Mouse (Mus musculus): ENCODE results near the gene Pawr.
"Not testable (repeated sequence)": the region's sequence is repeated elsewhere in the genome, so short reads cannot be mapped to it uniquely, and the experiment has no call there.

The Pawr gene

DNA sequence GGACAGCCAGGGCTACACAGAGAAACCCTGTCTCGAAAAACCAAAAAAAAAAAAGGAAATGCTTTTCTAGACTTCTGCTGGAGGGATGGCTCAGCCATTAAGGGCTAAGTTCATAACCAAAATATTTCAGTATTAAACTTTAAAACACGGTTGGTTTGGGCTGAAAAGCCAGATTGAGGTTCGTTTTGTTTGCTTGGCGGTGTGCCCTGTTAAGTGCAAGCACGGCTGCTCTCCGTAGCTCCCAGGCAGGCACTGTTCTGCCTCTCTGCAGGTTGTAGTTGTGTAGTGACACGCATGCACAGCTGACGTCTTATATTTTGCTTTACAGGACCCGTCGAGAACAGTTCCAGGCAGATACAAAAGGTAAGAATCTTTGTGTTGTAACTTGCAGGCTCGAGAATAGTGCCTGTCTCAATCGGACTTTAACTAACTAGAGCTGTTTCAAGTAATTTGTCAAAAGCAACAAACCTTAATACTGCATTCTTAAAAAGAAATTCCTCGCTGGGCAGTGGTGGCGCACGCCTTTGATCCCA, 59.5 kb downstream of the Pawr start:
- no peak for DNase-seq (ENCODE audit: low spot score in 2 of 2)

DNA sequence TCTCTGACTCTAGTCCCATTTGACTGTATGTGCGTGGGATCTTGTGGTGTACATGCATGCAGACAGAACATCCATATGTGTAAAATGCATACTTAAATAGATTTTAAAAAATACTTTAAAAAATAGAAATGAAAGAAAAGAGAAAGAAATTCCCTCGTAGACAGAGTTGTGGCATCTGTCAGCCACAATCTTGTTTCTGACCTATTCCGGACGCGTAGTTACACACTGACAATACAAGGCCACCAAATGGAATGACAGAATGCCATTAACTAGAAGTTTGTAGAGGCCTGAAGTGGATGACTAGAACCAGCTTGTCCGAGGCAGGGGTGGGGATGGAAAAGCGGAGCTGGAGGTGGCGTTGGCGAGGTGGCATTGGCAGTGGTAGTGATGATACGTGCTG, 60.2 kb downstream of the Pawr start:
- DNase-seq (ENCODE audit: low spot score in 2 of 2) = no peak

DNA sequence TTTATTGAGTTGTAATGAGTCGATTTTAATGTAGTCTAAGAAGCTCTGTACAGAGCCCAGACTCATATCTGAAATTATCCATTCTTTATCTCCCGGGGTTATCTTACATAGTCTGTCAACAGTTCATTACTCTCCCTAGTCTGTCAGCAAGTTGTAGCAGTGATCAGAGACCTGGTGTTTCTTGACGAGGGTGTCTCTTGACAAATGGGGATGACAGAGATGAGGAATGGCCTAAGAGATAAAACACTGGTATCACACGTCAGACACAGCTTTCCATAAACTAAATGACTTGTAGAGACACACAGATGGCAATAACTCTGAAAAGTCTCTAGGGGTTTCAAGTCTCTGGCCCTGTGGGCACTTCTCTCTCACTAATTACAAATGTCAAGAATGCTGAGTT, 62.4 kb downstream of the Pawr start:
- DNase-seq (ENCODE audit: low spot score in 2 of 2) = no peak

DNA sequence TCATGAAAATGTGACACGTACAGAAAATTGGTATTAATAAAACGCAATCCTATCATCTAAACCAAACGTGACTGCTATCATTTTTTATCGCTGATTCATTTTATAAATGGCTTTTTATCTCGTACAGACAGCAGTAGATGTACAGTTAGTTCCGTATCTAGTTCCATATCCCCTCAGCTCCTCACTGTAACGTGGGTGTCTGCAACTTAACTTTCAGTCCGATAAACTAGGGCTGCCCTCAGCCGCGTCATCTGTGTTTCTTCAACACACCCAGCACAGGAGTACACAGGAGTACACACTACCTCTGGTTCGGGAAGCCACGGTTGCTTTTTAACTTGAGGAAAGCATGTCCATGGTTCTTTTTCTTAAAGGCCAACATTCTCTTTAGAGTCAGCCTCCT, 63.3 kb downstream of the Pawr start:
- DNase-seq (ENCODE audit: low spot score in 2 of 2) = no peak

DNA sequence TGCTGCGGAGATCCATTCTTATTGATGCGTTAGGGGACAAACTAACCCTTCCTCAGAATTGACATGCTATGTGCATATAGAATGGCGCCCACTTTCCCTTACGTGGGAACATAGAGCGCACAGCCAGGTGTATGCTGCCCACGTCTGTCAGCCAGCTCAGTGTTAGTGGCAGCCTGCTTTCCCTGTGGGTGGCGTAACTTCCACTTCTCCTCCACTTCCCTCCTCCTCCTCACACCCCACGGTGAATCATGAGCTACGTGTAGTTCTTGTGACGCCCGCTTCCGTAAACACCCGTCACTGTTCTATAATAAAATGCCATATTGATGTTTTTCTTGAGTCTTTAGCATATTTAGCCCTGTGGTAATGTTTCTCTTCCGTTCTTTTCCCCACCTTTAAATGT, 63.7 kb downstream of the Pawr start:
- DNase-seq (ENCODE audit: low spot score in 2 of 2) = no peak

DNA sequence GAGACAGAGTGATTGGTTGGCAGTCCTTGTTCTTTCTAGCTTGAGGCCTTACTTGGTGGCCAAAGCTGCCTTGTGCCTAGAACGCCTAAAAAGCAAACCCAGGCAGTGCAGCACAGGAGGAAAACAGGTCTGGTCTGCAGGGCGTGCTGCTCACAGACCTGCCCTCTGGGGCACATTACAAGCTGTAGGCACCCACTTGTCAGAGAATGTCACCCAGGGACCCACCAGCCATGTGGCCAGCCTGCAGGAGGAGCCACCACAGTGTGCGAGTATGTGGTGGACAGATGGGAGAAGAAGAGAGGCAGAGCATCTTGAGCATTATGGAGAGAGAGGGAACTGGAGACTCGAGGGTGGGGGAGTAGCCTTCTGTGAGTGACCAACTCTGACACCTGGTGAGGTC, 70.8 kb downstream of the Pawr start:
- DNase-seq (ENCODE audit: low spot score in 2 of 2) = no peak

DNA sequence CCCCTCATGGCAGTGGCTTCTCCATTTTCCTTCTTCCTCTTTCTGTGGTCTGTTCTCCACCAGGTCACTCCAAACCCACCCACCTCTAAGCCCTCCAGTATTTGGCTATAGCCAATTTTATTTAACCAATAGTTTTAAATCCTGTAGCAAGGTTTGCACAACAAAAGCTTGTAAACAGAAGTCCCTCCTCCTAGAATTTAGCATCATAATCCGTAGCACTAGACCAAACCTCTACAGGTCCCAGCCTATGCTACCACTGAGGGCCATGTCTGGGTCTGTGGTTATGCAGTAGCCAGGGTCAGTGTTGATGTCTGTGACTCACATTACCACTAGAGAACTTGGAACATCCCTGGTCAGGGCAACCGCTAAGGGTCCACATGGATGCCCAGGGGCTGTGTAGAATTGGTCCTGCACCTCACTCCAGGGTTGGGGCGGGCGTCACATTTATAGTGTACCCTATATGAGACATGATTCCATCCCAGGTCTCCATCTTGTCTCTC, 71.5 kb downstream of the Pawr start:
- no peak for DNase-seq (ENCODE audit: low spot score in 2 of 2)

DNA sequence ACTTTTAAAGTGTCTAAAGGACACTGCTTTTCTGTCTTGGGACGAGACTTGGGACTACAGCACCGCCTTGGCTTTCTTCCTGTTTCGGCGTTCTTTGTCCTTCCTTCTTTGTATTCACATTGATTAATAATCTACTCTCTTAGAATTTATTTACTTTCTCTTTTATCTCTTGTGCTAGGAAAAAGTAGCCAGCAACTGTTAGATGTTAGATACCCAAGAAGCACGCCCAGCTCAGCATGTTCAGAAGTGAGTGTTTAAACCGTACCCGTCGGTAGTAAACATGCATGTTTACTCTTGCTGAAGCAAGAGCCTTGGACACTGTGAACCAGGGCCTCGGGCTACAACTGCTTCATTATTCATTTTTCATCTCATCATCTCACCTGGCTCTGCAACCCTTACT, 72.2 kb downstream of the Pawr start:
- no peak for DNase-seq (ENCODE audit: low spot score in 2 of 2)

DNA sequence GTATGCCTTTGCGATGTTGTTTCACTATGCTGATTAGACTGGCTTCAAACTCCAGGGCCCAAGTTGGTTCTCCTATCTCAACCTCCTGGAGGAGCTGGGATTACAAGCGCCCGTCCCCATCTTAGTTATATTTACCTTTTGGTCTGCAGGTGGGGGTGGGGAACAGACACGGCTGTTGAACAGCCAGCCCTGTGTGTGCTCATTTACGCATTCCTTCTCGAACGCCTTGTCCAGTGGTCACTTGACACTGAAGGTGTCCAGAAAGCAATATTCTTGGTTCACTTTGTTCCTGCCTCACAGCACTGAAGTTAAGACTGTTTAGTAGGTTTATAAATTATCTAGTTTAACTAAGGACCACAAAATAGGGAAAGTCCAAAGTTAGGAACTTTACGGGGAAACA, 73.2 kb downstream of the Pawr start:
- DNase-seq (ENCODE audit: low spot score in 2 of 2) = no peak

DNA sequence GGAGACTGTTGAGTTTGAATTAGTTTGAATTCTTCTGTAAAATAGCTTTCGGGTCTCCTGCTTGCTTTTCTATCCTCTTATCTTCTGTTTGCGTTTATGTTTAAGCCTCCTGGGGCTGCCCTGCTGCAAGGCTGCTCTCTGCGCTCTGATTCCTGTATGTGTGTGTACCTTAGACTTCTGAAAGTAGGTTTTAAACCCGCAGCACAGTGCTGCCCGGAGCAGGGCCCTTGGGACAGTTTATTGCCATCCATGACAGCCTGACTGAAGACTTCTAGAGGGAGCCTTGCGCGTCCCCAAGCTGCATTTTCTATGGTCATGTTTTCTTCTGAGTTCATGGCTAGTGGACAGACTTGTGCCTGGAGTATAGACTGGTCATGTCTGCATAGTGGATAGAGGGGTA, 74.0 kb downstream of the Pawr start:
- no peak for DNase-seq (ENCODE audit: low spot score in 2 of 2)

DNA sequence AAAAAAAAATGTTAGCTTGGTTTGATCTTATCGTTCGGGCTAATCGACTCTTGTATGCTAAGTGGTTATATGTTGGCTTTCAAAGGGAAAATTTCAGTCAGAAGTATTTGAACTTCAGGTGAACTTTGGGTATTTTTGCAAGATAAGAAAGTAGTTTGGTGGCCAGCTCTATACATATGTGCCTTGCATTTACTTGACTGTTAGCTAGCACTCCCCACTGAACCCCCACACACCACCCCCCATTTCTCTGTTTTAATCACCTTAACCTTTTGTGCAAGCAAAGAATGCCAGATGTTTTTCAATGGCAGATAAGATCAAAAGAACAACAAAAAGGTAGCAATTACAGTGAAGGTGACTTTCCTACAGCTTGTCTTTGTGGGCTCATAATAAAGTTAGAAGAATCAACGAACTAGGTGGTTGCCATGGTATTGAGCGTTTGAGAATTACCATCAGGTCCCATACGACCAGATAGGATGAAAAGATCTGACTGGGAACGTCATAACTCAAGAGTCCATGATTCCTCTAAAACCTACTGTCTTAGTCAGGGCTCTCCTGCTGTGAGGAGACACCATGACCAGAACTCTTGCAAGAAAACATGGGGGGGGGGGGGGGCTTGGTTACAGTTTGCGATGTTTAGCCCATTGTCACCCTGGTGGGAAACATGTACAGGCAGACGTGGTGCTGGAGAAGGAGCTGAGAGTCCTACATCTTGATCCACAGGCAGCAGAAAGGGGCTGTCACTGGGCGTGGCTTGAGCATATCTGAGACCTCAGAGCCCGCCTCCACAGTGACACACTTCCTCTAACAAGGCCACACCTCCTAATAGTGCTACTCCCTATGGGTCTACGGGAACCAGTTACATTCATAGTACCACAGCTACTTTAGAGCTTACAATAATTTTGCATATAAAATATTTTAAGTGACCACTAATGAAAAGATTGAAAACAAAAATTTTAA, 75.2 kb downstream of the Pawr start:
- no peak for DNase-seq (ENCODE audit: low spot score in 2 of 2)

DNA sequence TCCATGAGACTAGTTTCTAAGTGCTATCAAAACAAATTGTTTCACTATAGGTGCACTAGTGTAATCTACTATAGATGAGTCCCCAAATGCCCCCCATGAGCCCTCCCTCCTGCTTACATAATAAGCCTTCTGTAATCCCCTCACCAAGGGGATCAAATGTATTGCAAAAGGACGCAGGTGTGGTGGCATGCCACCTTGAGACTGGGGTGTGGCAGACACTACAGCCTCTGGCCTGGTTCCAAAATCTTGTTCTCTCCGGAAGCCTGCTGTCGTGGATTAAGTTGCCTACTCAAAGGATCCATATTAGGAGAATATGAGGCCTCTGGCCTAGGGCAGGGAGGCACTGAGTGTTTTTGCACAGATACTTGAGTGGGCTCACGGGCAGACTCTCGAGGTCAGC, 76.1 kb downstream of the Pawr start:
- no peak for DNase-seq (ENCODE audit: low spot score in 2 of 2)

DNA sequence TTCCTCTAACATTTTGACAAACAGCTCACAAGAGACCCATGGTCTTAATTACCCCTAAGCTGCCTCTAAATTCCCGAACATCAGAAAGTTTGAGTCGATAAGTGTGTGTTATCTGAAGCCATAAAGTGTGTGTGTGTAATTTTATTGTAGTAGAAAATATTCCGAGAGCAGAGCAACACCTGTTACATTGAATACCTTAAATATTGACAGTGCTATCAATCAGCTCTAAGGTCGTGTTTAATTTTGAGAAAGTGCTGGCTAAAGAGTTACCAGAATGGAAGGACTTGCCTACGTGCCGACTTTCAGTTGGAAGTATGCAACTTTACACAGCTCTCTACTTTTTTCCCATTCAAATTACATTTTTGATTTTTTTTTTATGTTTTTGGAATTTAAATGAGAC, 76.5 kb downstream of the Pawr start:
- no peak for DNase-seq (ENCODE audit: low spot score in 2 of 2)

DNA sequence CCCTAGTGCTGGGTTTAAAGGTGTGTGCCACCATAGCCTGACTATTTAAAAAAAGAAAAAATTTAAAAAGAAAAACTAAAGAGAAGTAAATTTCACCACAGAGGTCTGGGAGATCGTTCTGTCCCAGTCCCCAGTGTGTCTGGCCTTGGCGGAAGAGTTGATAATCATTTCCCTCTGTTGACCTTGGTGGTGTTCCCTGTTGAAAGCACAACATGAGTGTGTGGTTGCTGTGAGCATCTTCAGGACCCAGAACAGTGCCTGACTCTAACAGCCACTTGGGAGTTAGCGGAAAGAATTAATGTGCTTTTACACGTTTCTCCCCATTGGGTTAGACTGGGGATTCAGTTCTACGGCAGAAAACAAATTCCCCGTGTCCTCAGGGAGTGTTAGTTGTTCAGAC, 77.1 kb downstream of the Pawr start:
- no peak for DNase-seq (ENCODE audit: low spot score in 2 of 2)

DNA sequence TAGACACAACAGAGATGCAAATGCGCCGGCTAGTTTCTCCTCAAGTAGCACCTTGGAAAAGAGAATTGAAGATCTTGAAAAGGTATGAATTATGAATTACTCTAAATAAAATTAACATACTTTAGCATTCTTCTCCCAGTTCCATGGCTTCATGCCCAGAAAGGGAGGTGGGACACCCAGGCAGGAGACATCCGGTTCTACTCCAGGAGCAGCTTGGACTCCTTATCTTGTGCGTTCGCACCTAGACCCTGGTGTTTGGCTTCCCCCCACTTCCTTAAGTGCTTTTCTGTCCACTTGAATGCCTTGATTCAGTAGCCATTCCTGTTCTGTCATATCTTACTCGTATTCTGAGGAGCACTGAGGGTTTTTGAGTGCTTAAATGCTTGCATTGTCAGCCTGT, 77.6 kb downstream of the Pawr start:
- DNase-seq (ENCODE audit: low spot score in 2 of 2) = no peak

DNA sequence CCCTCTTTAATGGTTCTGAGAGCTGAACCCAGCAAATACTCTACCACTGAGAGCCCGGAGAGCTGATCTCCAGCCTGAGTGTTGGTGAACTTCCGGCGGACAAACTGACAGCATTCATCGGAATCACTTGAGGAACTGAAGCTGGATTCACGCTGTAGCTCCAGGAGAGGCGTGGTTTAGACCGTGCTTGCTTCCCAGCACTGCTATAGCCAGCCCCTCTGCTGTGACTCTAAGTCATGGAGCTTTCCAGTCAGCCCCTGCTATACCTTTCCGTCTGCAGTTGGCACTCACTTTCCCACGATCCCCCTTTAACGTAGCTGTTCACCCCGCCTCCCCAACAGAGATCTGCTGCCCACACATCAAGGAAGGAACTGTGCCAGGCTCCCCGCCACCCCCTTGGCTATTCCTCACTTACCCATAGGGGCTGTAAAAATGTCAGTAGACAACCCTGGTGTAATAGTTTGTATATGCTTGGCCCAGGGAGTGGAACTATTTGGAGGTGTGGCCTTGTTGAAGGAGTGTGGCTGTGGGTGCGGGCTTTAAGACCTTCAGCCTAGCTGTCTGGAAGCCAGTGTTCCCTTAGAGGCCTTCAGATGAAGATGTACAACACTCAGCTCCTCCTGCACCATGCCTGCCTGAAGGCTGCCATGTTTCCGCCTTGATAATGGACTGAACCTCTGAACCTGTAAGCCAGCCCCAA, 83.2 kb downstream of the Pawr start:
- no peak for DNase-seq (ENCODE audit: low spot score in 2 of 2)

DNA sequence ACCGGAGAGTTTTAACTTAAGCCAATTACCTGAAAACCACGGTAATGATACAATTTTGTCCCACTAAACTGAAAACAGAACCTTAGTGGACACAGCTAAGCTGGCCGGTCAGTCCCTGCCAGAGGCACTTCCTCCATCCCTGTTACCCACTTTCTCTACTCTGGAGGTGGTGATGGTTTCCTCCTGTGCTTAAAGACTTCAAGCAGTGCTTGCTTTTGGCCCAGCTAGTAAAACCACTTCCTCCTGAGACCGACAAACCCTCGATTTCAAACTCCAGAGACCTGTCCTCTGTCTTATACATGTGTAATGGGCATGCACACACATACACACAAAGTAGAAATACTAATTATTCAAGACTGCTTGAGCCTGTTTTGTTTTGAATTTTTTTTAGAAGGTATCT, 85.5 kb downstream of the Pawr start:
- no peak for DNase-seq (ENCODE audit: low spot score in 2 of 2)

DNA sequence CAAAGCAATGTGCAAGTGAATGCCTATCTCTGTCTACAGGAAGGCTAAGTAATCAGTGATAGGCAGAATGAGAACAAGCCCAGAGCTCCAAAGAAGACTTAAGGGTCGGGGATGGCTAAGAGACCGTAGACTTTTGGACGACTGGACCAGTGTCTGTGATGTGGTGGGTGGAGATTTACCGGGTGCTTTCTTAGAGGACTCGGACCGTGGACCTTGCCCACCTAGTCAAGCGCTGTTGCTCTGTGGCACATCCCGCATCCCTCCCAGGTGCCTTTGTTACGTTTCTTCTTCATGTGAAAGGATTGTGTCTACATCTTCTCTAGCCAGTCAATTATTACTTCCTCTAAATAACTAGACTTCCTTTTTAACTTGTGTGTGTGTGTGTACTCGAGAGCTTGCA, 98.6 kb downstream of the Pawr start:
- DNase-seq (ENCODE audit: low spot score in 2 of 2) = no peak

DNA sequence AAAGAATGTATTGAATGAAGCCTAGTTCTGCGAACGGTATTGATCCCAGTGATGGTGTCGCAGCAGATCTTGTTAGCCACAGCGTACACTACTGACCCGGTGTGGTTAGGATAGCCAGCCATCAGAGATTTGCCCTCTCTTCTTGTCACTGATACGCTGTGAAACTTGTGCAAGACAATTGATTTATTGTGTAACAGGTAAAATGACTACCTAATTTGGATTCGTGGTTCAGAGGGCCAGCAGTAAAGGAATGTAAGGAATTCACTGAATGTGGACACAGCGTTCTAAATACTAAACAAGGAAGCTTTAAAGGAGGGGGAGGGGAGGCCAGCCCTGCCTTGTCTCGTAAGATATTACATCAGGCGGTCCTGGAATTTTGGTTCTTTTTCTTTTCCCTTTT, 100.3 kb downstream of the Pawr start:
- no peak for DNase-seq (ENCODE audit: low spot score in 2 of 2)

DNA sequence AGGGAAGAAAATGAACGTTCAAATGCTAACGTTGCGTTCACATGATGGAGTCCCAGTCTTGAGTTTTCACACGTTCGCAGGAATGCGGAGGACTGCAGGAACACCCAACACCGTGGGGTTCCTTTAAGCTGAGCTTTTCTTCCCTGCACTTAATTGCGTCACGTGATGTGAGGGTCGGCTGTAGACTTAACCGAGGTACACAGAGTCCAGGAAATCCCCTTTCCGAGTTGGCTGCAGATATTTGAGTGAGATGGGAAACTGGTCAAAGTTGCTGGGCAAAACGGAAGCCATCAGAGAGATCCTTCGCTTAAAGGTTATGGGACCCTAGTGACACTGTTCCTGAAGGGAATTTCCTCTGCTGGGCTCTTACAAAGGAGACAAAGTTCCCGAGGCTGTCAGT, 102.1 kb downstream of the Pawr start:
- DNase-seq (ENCODE audit: low spot score in 2 of 2) = no peak

DNA sequence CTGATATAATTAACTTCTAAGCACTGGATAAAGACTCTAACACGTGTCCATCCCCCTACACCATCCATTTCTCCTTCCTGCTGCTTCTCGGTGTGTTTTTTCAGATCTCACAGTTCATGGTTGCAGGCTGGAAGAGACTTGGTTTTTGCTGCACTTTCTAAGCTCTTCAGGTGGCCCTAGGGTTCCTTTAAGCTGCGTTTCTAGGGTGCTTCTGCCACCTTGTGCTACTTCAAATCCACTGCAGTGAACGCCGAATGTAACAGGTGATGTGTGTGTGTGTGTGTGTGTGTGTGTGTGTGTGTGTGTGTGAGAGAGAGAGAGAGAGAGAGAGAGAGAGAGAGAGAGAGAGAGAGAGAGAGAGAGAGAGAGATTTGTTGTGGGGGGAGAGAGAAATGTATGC, 103.7 kb downstream of the Pawr start:
- no peak for DNase-seq (ENCODE audit: low spot score in 2 of 2)

DNA sequence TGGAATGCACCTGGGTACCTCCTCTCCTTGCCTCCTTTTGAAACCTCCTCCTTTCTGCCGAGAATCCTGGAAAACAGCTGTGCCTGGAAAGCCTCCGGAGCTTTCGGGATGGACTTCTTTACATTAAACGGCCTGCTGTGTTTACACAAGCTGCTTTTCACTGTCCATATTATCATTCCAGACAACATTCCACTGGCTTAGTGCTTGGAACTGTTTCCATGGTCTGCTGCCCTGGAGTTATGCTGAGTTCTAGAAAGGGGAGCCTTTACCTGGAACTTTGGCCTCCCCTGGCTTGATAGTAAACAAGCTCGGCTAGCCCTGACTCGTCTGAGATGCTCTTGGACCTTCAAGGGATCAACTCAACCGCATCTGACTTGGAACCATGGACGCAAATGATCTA, 104.4 kb downstream of the Pawr start:
- no peak for DNase-seq (ENCODE audit: low spot score in 2 of 2)

DNA sequence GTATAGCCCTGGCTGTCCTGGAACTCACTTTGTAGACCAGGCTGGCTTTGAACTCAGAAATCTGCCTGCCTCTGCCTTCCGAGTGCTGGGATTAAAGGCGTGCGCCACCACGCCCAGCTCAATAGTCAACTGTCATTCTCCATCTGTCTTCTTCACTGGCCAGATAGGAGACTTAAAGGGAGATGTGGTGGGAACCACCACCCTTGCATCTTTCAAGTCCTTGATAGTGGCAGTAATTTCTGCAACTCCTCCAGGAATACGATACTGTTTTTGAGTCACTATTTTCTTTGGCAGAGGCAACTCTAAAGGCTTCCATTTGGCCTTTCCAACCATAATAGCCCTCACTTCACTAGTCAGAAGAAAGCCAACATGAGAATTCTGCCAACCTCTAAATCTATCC, 108.3 kb downstream of the Pawr start:
- DNase-seq (ENCODE audit: low spot score in 2 of 2) = not testable (repeated sequence)

Data from frontal cortex, postnatal 14 days (tissue).